Mouse (Mus musculus) frontal cortex, postnatal 14 days (tissue): ENCODE data around the gene Ntn5.
A peak's percentile ranks its signal among the peaks of the same experiment; 100 is the strongest.
"Not testable (repeated sequence)": the region's sequence is repeated elsewhere in the genome, so short reads cannot be mapped to it uniquely, and the experiment has no call there.

ENCODE experiments used
- DNase-seq, 2 experiments: peaks; one replicate each; pipeline ENCODE4 v3.0.0; 2022; ENCODE audit warnings: low spot score in 2 of 2

Gene Ntn5

DNA sequence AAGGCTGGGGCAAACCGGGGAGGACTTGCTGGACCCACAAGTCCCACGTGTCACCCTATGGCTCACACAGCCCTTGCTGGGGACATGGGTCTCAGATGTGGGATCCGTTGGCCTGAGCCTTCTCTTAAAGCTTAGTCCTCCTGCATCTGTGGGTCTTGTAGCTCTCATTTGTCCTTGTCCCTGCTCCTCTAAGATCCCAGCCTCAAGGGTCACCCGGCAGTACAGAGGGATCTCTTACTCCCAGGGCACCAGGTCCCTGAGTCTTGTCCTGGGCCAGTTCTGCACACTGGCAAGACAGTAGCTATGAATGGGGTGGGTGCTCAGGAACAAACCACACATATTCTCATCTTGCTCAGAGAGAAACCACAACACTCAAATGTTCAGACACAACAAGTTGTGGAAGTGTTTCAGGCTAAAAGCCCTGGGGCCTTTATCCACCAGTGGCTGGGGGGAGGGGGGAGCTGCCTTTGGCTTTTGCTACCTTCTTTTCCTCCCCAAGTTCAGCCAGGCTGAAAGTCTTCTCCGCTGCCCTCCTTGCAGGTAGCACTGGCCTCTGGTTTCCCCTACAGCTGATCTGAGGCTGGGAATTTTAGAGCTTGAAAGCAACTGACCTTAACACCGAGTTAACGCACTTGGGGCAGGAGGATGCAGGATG, at the start of gene Ntn5:
Gene Ntn5, plus strand, starts transcription at position 627 of the 655 bp plus-strand sequence.
- DNase-seq = no peak

DNA sequence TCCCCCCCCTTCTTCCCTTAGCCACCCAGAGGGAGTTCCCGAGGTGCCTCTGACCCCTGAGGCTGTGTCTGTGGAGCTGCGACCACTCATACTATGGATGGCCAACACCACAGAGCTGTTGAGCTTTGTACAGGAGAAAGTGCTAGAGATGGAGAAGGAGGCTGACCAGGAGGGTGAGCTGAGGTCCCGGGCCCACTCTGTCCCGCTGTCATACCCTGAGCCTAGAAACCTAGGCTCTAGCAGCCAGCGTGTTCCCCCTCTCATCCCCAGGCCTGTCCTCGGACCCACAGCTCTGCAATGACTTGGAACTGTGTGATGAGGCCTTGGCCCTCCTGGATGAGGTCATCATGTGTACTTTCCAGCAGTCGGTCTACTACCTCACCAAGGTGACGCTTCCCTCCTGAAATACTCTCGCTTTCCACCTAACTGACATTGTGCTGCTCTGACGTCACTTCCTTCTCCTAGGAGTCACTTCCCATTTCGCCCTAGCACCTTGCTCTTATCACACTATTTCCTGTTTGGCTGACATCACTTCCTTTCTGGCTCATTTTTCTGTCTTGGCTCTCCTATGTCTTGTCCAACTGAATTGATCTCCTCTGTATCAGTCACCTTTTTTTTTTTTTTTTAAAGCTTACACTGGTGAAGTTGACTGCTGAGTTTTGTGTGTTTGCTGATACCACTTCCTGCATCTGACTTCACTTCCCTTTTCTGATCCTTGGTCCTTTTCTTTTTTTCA, 48.7 kb upstream of the Ntn5 start:
- no peak for DNase-seq

DNA sequence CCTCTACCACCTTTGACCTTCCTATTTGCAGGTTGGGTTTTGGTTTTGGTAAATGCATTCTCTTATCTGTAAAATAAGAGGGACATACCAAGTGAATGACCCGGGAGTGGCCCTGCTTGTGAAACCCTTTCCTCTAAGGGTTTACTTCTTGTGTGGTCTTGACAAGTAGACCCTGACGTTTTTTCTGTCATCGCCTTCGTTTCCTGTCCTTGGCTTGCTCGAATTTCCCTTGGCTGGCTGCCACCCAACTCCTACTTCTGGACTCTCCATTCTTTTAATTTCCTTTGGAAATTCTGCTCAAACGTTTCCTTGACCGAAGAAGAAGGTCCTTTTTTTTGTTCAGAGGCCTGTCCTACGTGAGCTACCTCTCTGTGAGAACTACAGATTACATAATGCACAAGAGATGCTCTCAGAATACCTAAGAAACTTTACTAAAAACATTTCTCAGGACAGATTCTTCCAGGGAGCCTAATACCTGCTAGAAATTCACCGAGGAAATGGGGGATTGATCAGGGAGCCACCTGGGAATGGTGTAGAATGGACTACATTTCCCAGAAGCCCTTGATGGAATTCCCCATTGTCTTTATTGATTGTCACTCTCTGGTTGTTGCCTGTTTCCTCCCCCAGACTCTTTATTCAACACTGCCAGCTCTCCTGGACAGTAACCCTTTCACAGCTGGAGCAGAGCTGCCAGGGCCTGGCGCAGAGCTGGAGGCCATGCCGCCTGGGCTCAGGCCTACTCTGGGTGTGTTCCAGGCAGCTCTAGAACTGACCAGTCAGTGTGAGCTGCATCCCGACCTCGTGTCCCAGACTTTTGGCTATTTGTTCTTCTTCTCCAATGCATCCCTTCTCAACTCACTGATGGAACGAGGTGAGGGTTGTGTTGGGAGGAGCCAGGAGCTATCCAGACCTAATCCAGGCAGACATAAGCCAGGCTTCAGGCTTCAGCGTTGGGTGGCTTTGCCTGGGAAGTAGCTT, 47.8 kb upstream of the Ntn5 start:
- DNase-seq = no peak

DNA sequence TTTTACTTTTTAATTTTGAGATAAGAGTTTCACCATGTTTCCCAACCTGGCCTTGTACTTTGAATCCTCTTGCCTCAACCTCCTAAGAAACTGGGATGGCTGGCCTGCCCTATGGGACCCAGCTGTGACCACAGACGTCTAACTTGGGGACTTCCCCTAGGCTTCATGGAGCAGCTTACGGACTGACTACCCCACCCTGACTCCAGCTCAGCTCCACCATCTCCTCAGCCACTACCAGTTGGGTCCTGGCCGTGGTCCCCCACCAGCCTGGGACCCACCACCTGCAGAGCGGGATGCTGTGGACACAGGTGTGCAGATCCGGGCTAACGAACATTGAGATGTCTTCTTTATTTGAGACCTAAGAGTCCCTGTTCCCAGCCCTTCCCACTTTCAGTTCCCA, 46.1 kb upstream of the Ntn5 start:
- DNase-seq = no peak

DNA sequence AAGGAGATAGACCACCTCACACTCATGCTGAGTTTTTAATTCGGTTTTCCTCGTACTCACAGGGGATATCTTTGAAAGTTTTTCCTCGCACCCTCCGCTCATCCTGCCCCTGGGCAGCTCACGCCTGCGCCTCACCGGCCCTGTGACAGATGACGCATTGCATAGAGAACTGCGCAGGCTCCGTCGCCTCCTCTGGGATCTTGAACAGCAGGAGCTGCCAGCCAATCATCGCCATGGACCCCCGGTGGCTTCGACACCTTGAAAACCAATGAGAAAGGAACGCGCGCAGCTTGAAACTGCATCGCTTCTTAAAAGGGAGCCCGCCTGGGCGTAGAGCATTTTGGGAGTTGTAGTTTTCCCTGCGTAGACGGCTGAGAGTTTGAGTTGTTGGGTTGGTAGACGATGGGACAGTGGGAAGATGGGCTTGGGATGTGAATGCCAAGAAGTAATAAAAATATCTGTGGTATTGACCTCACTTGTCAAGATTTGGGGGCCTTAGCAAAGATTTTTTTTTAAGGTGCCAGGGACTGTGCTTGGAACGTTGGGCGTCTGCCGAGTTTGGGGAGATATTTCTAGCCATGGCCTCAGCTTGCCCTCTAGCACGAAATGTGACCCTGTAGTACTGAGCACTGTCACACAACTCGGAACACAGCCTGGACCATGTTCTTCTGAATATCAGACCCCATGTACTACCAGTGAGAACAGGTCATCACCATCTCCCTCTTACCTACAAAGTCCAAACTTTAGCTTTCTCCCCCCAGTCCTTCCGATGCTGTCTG, 45.0 kb upstream of the Ntn5 start:
- DNase-seq = peak; percentile 93 to 96

DNA sequence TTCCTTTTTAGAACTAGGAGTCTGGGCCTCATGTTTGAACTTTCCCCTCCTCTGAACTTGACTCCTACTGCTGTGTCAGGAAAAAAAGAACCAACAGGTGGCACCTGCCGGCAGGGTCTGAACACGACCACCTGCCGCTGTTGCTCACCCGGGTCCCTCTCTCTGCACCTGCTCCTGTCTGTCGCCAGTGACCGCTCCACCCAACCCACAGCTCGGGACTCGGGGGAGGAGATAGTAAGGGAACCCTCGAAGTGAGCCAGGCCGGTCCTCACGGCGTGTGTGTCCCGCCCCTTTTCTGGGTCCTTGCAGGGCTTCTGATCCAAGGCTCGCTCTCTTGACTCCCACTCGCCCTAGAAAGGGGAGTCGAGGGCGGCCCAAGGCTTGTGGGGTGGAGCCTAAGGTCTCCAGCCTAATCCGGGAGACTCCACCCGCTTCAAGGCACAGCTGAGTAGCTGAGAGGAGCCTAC, 44.2 kb upstream of the Ntn5 start, which contains the start of gene Mamstr:
Gene Mamstr, plus strand, starts transcription at position 417 of the 467 bp plus-strand sequence.
- no peak for DNase-seq

DNA sequence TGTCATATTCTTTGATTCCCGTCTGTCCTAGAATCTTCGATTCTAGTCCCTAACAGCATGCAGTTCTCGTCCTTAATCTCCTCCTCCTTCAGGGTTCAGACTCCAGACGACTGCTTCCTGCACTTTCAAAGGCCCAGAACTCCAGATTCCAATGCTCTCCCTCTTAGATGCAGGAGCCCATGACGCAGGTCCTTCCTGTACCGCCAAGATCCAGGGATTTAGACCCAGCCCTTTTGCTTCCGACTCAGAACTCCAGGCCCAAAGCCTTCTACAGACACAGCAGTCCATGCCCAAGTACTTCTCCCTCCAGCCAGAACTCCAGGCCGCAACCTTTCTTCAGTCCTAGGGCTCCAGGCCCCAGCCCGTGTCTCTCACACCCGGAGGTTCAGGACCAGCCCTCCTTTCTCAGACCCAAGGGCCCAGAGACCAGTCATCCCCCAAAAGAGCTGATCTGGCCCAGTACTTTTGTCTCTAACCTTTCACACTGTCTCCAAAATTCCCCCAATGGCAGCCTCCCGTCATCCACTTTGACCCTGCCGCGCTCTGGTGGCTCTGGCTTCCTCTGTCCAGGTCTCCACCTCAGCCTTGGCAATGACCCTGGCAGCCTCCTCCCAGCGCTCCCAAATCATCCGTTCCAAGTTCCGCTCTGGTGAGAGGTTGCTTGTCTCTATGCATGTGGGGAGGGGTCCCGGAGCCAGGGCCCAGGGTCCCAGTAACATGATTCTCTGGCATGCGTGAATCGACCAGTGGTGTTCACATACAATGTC, 43.4 kb upstream of the Ntn5 start:
- no peak for DNase-seq

DNA sequence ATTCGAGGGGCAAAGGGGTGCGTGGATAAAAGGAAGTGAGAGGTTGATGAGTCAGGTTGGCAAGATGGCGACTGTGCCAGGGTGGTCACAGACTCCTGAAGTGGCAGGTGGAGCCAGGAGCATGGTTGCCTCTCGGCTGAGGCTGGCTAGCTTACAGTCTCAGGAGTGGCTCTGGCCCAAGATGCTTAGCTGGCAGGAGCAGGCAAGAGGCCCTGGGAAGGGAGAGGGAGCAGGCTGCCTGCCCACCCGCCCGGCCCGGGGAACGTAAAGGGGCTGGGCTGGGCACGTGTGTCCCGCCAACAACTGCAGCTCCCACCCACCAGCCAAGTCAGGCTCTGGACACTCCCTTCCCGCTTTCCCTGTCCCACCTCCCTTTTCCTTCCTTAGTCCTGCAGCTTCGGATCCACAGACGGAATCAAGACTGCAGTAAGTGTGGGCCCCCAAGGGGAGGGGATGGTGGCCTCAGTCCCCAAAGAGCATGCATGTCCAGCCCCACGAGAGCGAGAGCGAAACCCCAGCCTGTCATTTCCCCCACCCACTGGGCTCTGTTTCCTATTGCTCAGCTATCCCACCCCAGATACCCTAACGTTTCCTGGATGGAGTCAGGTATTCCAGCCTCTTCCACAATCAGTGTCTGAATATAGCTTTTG, 42.3 kb upstream of the Ntn5 start:
- DNase-seq = no peak

DNA sequence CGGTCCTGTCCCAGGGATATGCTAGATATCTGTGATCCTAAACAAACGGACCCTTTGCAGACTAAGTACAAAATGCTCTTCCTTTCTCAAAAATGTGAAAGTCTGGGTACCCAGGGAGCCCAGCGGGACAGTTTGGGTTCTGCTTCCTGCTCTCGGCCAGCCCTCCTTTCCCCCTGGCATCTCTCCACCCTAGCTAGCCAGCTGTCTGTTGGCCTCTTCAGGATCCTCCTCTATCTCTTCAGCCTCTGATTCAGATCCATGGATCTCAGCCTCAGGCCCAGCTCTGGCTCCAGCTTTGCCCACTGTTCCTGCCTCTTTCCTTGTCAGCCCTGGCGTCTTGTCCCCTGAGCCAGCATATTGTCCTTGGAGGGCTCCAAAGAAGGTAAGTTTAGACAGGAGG, 41.7 kb upstream of the Ntn5 start:
- no peak for DNase-seq

DNA sequence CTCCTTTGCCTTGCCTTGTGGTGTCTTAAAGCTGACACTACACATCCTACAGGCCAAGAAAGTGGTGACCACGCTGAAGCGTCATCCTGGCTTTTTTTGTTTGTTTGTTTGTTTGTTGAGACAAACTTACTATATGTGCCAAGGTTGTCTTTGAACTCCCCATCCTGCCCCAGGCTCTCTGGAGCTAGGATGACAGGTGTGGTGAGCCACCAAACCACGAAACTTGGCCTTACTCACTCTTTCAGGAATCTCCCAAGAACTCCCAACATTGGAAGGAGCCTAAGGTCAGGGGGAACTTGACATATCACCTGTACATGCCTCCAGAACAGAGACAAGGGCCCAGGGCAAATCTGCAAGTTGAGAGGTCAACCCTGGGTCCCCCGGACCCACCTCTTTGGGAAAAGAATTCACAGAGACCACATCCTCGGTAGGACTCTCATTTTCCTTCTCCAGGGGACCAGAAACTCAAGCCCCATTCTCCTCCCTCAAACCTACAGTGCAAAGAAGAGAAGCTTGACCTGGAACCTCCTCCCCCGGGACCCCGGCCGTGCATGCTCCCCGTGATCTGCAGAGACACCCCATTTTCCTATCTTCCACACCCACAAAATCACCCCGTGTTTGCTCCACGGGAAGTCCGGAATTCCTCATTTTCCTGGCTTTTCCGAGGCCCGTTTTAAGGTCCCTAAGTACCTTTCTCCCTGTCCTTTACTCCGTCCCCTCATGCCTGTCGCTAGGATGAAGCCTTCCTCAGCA, 41.1 kb upstream of the Ntn5 start:
- DNase-seq = no peak

DNA sequence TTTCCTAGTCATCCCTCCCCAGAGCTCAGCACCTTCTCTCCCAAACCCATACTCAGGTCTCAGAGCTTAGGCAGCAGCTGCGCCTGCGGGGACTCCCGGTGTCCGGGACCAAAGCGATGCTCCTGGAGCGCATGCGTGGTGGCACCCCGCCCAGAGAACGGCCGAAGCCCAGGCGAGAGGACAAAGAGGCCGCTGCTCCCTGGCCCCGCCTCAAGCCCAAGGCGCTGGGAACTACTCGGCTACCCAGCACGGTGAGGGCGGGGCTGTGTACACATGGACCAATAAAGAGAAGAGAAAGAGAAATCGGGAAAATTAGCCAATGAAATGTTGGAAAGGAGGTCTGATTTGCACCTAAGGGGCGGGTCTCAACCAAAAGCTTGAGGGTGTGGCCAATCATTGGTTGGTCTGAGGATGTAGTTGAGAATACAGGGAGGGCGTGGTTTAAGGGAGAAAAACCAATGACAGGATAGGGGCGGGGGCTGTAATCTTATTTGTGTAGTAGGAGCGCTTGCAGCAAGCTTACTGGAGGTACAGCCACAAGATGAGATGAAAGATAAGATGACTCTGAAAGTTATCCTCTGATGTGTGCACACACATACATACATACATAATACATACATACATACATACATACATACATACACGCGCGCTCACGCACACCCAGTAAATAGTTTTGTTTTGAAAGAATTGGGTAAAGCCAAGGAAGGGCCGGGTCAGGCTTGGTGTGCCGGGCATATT, 40.2 kb upstream of the Ntn5 start:
- DNase-seq = peak; percentile 84 to 90

DNA sequence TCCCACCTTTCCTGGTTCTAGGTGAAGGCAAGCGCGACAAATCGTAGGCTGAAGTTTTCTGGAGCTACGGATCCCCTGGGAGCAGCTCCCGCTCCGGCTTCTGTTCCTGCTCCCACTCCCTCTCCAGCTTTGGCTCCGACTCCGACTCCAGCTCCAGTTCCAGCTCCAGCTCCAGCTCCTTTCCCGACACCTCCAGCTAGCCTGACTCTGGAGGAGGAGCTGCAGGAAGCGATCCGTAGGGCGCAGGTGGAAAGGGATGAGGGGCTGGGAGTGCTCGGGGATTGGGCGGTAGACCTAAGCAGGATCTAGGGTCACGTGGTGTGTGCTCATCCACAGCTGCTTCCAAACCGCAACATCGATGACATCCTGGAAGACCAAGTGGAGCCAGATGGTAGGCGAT, 39.6 kb upstream of the Ntn5 start:
- DNase-seq = peak; percentile 56 to 68

DNA sequence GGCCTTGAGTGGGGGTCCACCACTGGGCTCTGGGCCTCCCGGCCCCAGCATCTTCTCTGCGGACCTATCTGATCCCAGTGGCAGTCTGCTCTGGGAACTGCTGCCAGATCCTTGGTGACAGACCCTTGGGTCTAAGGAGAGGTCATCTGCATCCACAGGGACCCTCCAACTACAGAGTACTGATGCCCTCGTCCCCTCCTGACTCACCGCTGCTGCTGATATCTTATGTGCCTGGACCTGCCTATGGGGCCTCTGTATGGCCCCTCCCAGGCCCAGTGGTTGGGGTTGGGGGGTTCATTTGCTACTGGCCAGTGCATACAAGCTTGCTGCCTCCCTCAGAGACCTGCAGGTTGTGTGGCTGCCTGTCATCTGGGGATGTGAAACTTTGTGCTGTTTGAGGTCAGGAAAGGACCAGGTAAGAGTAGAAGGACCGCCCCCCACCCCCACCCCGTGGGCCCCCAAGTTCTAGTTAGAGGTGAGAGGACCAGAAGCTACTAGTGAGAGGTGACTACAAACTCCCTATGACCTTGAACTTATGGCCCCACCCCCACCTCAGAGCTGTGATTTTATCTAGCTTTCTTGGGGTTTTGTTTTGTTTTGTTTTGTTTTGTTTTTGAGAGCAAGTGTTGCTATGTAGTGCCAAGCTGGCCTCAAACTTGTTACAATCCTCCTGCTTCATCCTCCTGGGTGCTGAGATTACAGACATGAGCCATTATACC, 38.8 kb upstream of the Ntn5 start:
- no peak for DNase-seq

DNA sequence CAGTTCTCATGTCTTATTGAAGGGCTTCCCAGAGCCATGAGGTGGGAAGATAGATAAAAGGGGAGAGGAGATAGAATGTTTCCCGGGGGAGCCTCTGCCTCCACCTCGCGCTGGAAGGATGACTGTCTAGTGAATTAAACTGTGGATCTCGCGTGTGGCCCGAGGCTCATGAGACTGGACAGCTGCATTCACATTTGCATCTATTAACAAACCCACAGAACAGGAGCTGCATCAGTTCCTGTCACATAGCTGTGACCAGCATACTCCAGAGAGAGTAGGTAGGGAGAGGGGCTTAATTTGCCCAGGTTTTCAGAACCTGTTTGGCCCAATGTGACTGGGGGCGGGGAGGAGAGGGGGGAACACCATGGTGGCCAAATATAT, 38.2 kb upstream of the Ntn5 start:
- DNase-seq = no peak

DNA sequence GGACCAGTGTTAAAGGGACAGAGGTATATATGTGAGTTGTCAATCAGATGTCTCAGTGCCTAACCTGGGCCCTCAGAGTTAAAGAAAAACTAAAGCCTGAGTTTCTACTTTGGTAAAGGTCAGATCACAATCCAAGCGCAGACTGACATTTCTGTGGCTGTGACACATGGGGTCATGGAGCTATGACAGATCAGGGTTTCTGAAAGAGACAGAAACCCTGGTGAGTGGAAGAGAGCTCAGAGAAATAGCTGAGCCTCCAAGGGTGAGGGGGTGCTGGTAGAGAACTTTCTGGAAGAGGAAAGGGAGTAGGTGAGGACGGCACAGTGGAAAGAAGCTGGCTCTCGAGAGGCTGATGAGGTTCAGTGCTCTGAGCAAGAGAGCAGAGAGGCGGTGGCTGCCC, 37.2 kb upstream of the Ntn5 start:
- DNase-seq = no peak

DNA sequence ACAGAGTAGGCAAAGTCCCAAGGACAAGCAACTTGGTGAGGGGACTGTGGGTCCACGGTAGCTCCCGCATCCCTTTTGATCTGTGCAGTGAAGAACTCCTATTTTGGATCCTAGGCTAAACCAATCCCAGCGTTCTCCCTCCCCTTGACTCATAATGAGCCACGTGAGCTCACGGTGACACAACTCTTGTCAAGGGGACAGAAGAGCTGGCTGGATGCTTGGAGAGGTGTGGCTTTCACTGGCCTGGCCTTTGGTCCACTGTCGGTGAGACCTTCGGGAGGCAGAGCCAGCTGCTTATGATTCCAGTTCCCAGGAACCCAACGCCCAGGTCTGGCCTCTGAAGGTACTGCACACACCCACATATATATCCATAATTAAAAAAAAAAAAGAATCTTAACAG, 34.5 kb upstream of the Ntn5 start:
- DNase-seq = no peak

DNA sequence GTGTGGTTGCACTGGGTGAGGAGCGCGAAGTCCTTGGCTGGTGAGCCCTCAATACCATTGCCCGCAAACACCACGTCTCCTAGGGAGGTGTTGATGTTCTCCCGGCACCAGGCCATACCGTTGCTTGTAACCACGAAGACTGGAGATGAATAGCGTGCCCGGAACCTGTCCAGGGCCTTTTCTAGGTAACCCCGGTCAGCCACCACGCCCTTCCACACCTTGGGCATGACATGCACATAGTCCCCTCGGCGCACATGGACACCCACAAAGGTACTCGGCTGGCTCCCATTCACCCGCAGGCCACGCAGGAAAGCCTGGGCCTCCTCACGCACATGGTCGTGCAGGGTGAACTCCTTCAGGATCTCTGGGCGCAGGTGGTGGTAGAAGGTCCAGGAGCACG, 33.3 kb upstream of the Ntn5 start:
- DNase-seq = not testable (repeated sequence)

DNA sequence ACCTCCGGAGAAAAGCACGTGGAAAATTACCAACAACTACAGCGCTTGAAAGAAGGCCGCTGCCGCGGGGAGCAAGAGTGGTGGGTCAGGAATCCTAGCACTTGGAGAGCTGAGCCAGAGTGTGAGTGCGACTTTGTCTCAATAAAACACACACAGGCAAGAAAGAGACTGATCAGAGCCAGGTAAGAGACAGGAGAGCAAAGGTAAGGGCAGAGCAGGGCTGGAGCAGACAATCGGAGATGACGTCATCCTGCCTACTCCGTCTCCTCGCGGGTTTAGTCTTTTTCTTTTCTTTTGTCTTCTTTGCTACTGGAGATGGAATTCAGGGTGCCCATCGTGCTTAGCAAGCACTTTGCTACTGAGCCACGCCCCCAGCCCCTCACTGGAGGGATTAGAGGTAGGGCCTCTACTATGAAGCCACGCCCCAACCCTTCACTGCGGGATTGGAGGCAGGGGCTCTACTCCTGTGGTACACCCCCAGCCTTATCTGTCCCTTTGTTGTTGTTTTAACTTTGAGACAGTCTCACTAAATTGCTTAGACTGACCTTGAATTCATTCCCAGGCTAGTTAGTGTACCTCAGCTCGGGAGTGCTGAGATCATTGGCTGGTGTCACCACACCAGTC, 29.3 kb upstream of the Ntn5 start:
- DNase-seq = no peak
